Mouse (Mus musculus) C2C12 (cell line): ENCODE results near the gene Alpl.

Experiments used
- CEBPB ChIP-seq: IDR thresholded peaks from one replicate; pipeline ENCODE4 v1.6.1; 2011; ENCODE audit warnings: low read depth, mild to moderate bottlenecking, control low read depth, moderate library complexity
- CTCF ChIP-seq: IDR thresholded peaks from one replicate; pipeline ENCODE4 v1.5.1; 2011; ENCODE audit not compliant: control insufficient read depth, insufficient read depth, insufficient read length
- MAX ChIP-seq: IDR thresholded peaks from one replicate; pipeline ENCODE4 v1.6.1; 2011; ENCODE audit warnings: mild to moderate bottlenecking, control low read depth
- MYOG ChIP-seq: IDR thresholded peaks from one replicate; pipeline ENCODE4 v1.6.1; 2011; ENCODE audit not compliant: control insufficient read depth, insufficient read length; ENCODE audit errors: extremely low read depth
- USF1 ChIP-seq: IDR thresholded peaks from one replicate; pipeline ENCODE4 v1.6.1; 2011; ENCODE audit warnings: low read depth, mild to moderate bottlenecking, control low read depth, moderate library complexity

DNA sequence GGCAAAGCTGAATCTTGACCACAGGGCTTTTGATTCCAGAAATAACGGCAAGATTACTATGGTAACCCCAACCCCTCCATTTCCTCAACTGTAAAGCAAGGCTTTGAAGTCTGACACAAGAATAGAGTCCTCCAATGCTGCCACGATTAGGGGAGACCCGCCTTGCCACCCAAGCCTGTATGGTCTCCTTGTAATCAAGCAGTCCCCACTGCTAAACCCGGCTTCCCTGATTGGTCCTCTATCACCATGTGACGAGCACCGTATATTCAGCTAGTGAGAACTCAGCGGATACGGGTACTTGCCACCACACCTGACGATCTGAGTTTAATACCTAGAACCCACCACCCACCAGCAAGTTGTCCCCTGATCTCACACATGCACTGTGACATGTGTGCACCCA lies 33.3 kb downstream of the Alpl start:
- TF ChIP-seq MYOG (no peak), MAX (no peak), CTCF (no peak), CEBPB (no peak), USF1 (no peak)
